Mouse (Mus musculus): ENCODE measurements around the gene Mrc1. TPM values are rescaled to one million over a fixed set of nuclear protein-coding genes. Genes with fewer than 3 reads are reported as not detected.

Gene Mrc1
- total RNA-seq, 2 experiments from 2014 or later: 25.7 to 26.4 TPM

- intact Hi-C loops (cut with DNase I; ENCODE audit: low total_unique reads): no loop called here
- no peak for DNase-seq
Observed at GRCm38 (mm10) chr2:14236920-14237319, 7.7 kb downstream of the Mrc1 start.

- DNase-seq: peak; percentile 25
- intact Hi-C loops (cut with DNase I; ENCODE audit: low total_unique reads): no loop called here
Observed at GRCm38 (mm10) chr2:14237723-14238122, 8.5 kb downstream of the Mrc1 start.

DNA sequence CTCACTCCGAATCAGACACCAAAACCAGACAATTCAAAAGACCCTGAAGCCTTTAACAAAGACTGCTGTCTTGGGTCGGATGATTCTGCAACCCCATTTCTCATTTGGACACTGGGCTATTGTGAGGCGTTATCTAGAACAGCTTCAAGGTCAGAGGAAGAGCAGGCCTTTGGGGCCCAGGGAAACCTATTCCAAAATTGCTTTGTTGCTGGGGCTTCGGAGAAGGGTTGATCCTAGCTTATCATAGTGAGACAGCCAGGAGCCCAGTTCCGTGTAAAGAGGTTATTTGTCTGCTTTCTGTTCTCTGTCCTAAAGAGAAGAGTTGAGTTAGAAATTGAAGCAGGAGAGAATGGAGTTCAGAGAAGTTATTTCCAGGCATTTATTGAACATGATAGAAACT is 10.0 kb downstream of the Mrc1 start:
- intact Hi-C loops (cut with DNase I; ENCODE audit: low total_unique reads): no loop called here
- DNase-seq: no peak

DNA sequence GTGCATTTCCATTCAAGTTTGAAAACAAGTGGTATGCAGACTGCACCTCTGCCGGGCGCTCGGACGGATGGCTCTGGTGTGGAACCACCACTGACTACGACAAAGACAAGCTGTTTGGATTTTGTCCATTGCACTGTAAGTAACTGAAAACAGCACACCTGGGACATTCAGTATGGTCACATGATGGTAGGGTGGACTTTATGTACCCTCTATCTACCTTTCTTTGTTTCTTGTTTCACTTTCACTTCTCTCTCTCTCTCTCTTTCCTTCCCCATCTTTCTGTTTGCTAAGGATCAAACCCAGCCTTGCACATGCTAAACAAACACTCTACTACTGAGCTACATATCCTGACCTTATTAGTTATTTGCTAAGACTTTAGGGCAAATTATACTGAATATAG is 15.0 kb downstream of the Mrc1 start:
- no peak for DNase-seq
- intact Hi-C loops (cut with DNase I; ENCODE audit: low total_unique reads): no loop called here

DNA sequence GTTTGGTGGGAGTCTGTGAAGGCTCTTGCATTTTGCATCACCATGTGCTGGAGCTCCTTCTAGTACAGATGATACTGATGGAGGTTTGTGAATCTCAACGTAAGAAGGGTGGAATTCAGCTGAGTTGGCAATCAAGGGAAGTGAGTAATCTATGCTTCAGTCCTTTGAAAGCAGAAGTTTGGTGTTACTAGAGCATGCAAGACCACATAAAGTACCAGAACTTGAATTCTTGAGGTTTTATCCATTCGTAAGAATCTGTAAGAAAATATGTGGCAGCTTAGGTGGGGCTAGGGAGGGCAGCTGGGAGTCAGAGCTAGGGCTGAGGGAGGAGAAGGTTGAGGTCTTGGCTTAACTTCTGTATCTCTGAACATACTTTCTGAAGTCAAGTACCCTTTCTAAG is 15.5 kb downstream of the Mrc1 start:
- intact Hi-C loops (cut with DNase I; ENCODE audit: low total_unique reads): no loop called here
- no peak for DNase-seq

DNA sequence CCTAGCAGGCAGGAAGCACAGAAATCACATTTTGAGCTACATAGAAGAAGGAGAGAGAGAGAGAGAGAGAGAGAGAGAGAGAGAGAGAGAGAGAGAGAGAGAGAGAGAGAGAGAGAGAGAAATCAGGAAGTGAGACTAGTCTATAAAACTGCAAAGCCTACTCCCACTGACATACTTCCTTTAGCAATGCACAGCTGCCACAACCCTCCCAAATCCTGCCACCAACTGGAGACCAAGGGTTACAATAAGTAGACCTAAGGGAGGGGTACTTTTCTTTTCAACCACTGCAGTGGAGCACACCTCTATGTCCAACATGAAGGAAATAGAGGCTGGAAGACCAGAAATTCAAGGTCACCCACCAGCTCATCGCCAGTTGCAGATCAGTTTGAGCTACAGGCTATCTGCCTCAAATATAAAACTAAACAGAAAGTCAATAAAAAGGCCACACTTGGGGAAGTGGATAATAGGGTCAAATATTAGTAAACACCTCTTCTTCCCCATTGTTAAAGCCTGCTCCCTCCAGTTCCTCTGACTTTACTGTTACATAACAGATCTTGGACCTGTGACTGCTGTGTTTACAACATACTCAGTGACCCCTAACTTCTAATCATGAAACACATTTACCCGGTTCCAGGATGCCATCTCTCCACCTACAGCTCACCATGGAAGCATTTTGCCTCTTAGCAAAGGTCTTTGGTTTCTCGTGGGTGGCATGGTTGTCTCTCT is 20.8 kb downstream of the Mrc1 start:
- intact Hi-C loops (cut with DNase I; ENCODE audit: low total_unique reads): no loop called here
- no peak for DNase-seq

GRCm38 (mm10) chr2:14251938-14252337 is 22.7 kb downstream of the Mrc1 start:
- intact Hi-C loops (cut with DNase I; ENCODE audit: low total_unique reads): no loop called here
- no peak for DNase-seq

DNA sequence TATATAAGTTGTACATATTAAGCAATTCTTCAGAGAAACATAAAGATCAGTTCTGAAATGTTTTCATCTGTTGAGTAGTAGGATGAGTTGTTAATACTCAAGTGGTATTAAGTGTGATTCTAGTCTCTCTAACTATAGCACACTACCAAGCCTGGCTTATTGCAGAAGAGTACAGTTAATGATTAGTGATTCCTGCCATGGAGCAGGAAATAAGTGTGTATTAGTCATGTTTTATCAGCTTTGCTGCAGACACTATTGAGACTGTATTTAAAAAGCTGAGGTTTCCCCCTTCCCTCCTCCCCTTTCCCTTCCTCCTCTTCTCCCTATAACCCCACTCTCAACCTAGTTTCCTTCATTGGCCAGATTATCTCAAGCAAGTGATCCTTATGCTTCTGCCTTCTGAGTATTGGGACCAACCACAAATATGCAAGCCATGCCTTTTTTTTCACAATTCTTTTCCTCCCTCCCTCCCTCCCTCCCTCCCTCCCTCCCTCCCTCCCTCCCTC is 29.2 kb downstream of the Mrc1 start:
- no peak for DNase-seq
- intact Hi-C loops (cut with DNase I; ENCODE audit: low total_unique reads): no loop called here

DNA sequence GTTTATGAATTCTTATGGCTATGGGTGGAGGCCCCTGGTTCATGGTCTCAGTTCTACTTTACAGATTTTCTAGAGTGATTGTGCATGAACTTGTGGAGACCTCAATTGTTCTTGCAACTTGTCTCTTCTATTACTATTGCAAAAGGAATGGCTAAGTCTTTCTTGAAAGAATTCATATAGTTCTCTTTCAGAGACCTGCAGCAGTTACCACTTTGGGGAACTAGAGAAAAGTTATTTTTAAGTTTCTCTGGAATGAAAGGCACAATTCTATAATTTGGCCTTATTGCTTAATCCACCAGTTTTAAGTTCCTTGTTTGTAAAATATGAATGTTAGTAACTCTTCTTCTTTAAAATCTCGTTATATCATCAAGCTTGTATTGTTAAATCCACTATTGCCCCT is 32.9 kb downstream of the Mrc1 start:
- DNase-seq: no peak
- intact Hi-C loops (cut with DNase I; ENCODE audit: low total_unique reads): no loop called here

- no peak for DNase-seq
- intact Hi-C loops (cut with DNase I; ENCODE audit: low total_unique reads): no loop called here
Observed at GRCm38 (mm10) chr2:14269160-14269559, 40.0 kb downstream of the Mrc1 start.

DNA sequence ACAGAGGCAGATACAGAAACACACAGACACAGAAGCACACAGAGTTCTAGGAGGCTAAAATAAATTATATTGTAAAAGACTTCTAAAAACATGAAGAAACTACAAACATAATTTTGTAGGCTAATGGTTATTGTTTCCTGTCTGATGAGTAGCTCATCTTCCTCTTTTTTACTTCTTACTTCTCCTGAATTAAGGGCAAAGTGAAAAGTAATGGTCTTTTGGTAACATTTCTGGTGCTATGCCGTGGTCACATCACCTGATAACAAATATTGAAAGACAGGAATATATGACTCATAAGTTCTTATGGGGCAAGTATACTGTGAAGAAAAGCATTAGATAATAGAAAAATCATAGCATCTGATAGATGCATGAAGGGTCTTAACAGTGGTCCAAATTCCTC is 42.9 kb downstream of the Mrc1 start:
- intact Hi-C loops (cut with DNase I; ENCODE audit: low total_unique reads): no loop called here
- DNase-seq: no peak

- intact Hi-C loops (cut with DNase I; ENCODE audit: low total_unique reads): no loop called here
- DNase-seq: no peak
Observed at GRCm38 (mm10) chr2:14275796-14276195, 46.6 kb downstream of the Mrc1 start.

DNA sequence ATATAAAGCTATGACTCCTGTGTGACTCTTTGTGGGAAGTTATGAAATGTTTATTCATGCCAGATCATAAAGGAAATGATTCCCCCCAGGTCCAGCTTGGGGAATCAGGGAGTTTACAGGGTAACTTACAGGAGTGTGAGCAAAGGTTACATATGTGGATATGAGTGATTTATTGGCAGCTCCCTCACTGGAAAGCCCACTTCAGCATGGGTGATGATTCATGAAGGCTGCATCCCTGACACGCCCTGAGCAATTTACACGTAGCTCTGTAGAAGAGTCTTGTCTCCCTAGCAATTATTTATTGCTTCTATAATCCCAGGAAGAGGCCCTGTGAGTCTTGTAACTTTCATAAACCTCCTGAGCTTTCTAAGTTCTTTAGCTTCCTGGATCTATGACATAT is 50.1 kb downstream of the Mrc1 start:
- intact Hi-C loops (cut with DNase I; ENCODE audit: low total_unique reads): no loop called here
- DNase-seq: no peak

DNA sequence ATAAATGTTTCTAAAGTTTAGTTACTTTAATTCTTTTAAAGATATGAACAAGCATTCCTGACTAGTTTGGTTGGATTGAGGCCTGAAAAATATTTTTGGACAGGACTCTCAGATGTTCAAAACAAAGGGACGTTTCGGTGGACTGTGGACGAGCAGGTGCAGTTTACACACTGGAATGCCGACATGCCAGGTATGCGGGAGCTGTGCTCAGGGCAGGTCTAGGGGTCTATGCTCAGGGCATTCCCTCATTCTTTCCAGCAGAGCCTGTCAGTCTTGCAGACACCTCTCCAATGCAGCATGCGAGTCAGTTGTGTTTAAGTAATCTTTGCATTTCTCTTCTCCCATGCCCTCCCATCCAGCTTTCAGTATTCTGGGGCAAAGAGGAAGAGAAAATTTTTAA is 50.6 kb downstream of the Mrc1 start:
- intact Hi-C loops (cut with DNase I; ENCODE audit: low total_unique reads): no loop called here
- no peak for DNase-seq

DNA sequence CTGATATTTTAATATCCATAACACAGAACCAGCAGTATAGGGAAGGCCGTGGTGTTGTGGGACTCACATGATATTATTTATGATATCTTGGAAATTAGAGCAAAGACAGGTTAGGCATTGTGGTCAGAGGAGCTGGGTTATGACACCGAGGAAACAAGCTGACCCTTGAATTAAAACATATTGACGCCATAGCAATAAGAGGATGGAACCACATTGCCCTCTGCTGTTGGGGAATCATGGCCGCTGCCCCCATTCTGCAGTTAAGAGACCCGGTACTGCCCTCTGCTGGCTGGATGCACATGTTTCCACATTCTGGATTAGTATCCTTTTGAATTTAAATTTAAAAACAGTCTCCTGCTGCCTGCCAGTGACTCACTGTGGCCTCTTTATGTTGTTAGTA is 66.1 kb downstream of the Mrc1 start:
- peak; percentile 89 for DNase-seq
- intact Hi-C loops (cut with DNase I; ENCODE audit: low total_unique reads): loop anchor here (10.0 kb wide), 1 partner anchor 141 kb away; no protein-coding TSS in a partner anchor

DNA sequence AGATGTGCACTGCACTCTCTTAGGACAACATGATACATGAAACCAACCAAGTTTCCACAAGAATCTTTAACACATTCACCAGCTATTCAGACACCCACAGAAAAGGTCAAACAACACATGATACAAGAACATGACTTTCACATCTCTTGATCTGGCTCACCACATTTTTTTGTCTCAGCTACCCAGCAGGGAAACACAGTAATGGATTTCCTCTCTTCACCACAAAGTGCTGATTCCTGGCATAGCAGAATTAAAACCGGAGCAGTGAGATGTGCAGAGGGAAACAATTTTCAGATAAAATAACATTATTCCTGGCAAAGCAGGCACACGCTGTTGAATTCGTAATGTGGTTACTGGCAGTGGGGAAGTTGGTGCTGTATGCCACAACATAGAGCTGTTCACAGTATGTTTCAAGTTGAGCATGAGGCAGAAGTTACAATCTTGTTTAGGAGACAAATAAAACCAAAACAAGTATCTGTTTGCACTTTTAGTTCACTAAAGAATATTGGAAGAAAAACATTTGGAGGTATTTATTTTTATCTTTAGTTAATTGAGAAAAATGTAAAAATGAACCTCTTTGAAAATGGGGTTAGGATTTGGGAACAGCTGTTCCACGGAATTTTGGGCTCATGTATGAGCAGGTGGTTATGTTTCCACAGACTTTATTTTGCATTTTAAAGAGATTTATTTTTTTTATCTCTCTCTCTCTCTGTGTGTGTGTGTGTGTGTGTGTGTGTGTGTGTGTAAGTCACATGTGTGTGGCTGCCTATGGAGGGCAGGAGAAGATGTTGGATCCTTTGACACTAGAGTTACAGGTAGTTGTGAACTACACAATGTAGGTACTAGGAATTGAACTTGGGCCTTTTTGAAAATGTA is 83.6 kb downstream of the Mrc1 start:
- no peak for DNase-seq
- intact Hi-C loops (cut with DNase I; ENCODE audit: low total_unique reads): no loop called here

- intact Hi-C loops (cut with DNase I; ENCODE audit: low total_unique reads): no loop called here
- DNase-seq: no peak
Observed at GRCm38 (mm10) chr2:14315113-14315512, 85.9 kb downstream of the Mrc1 start.

GRCm38 (mm10) chr2:14341652-14342308 is 112.6 kb downstream of the Mrc1 start:
- peak; percentile 82 for DNase-seq
- intact Hi-C loops (cut with DNase I; ENCODE audit: low total_unique reads): no loop called here

DNA sequence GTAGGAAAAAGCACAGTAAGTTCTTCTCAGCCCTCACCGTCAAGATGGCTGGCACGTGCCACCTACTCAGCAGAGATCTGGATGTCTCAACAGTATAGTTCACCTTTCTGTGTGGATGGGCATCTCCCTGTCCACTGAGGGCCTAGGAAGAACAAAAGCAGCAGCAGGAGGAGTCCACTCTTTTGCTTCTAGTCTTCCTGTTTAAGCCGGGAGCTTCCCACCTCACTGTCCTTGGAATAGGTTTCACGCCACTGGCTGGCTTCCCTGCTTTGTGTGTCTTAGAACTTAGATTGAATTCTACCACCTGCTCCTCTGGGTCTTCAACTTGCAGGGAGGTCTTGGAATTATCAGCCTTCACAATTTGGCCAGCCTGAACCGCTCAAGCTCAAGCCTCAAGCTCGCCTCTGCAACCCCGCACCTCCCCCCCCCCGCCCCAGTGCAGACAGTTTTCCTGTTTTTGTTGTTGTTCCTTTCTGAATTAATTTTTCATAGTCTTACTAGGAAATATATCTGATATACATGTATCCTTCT is 113.2 kb downstream of the Mrc1 start:
- DNase-seq: peak; percentile 8
- intact Hi-C loops (cut with DNase I; ENCODE audit: low total_unique reads): no loop called here

All from gastrocnemius, postnatal 14 days (tissue).